Mouse (Mus musculus) layer of hippocampus, adult 2 months (tissue): ENCODE data around the gene Pou5f1. TPM values are rescaled to one million over a fixed set of nuclear protein-coding genes. Genes with fewer than 3 reads are reported as not detected.
"Not testable (repeated sequence)": the region's sequence is repeated elsewhere in the genome, so short reads cannot be mapped to it uniquely, and the experiment has no call there.

Experiments used
- DNase-seq, 2 experiments: peaks; one replicate each; pipeline ENCODE4 v3.0.0; 2022; ENCODE audit warnings: low spot score in 2 of 2
- H3K27ac ChIP-seq: fragments of 200-600 bp; 2 replicates; pipeline ENCODE4 v1.8.1; 2022
- H3K4me3 ChIP-seq: fragments of 200-600 bp; 2 replicates; pipeline ENCODE4 v1.8.1; 2022; ENCODE audit warnings: mild to moderate bottlenecking
- CTCF ChIP-seq: fragments of 200-600 bp; conservative IDR thresholded peaks from 2 replicates; pipeline ENCODE4 v1.8.1; 2022; ENCODE audit warnings: antibody characterized with exemption, mild to moderate bottlenecking, moderate library complexity
- total RNA-seq, 2 experiments: library from RNA; stranded (reverse); gene quantifications; 2 replicates each; pipeline ENCODE4 v1.2.3; 2021

The Pou5f1 gene
- total RNA-seq, 2 experiments from 2014 or later: 0.52 TPM; not detected in 1

DNA sequence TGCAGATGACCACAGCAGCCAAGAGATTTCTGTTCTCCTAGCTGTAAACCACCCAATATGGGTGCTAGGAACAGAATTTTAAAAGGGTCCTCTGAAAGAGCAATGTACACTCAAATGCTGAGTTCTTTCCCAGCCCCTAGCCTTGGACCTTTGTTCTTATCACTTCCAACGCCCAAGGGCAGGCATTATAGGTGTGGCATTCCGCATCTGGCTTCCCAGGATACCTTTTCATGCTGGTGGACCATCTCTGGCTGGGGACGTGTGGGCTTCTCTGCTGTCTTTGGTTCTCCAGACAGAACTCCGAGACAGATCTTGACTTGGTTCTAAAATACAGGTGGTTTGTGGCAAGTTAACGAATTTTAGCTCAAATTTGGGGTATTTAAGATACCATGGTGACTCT, 3.1 kb upstream of the Pou5f1 start:
- no peak for DNase-seq
- H3K27ac ChIP-seq: no peak overlapping the region
- H3K4me3 ChIP-seq: no peak overlapping the region
- no peak for TF ChIP-seq CTCF

DNA sequence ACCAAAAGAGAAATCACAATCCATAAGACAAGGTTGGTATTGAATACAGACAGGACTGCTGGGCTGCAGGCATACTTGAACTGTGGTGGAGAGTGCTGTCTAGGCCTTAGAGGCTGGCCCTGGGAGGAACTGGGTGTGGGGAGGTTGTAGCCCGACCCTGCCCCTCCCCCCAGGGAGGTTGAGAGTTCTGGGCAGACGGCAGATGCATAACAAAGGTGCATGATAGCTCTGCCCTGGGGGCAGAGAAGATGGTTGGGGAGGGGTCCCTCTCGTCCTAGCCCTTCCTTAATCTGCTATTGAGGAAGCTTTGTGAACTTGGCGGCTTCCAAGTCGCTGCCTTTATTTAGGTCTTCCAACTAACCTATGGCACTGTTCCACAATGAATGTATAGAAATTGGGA, 2.0 kb upstream of the Pou5f1 start:
- Histone ChIP-seq H3K4me3 (no peak overlapping the region), H3K27ac (no peak overlapping the region)
- no peak for TF ChIP-seq CTCF
- no peak for DNase-seq

DNA sequence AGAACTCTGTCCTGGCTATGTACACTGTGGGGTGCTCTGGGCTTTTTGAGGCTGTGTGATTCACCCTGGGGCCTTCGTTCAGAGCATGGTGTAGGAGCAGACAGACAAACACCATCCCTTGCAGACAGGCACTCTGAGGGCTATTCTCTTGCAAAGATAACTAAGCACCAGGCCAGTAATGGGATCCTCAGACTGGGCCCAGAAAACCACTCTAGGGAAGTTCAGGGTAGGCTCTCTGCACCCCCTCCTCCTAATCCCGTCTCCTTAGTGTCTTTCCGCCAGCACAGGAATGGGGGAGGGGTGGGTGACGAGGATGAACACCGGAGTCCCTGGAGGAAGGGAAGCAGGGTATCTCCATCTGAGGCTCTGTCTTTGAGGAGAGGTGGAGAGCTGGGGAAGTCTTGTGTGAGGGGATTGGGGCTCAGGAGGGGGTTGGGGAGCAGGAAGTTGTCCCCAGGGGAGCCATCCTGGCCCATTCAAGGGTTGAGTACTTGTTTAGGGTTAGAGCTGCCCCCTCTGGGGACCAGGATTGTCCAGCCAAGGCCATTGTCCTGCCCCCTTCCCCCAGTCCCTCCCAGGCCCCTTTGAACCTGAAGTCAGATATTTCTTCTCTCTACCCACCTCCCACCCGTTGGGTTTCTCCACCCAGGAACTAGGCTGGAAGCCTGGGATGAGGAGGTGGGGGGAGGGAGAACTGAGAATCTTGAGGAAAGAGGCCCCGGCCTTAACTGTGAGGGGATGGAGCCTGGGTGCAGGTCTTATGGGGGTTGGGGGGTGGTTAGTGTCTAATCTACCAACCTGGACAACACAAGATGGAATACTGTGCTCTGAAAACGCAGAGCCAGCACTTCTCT, 963 bp upstream of the Pou5f1 start:
- TF ChIP-seq CTCF: no peak
- no peak for DNase-seq
- no peak overlapping the region for H3K27ac ChIP-seq

DNA sequence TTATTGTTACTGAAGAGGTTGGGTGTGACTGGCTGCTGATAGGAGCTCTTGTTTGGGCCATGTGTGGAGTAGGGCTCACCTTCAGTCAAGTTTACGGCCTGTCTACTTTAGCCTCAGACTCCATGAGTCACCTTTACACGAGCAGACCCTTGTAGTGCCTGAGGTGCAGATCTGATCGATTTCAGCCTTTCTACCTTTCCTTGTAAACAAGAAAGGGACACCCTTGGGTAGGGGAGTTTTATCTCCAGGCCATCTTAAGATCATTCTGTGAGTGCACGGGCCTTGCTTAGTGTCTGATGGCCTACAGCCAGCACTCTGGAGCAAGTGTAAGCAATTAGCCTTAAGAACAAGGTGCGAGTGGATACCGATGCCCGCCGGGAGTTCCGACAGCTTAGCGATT, 1.1 kb downstream of the Pou5f1 start:
- H3K4me3 ChIP-seq: no peak overlapping the region
- no peak for TF ChIP-seq CTCF
- no peak for DNase-seq

More for the DNA sequence above, 963 bp upstream of the Pou5f1 start:
- no peak overlapping the region for H3K4me3 ChIP-seq

DNA sequence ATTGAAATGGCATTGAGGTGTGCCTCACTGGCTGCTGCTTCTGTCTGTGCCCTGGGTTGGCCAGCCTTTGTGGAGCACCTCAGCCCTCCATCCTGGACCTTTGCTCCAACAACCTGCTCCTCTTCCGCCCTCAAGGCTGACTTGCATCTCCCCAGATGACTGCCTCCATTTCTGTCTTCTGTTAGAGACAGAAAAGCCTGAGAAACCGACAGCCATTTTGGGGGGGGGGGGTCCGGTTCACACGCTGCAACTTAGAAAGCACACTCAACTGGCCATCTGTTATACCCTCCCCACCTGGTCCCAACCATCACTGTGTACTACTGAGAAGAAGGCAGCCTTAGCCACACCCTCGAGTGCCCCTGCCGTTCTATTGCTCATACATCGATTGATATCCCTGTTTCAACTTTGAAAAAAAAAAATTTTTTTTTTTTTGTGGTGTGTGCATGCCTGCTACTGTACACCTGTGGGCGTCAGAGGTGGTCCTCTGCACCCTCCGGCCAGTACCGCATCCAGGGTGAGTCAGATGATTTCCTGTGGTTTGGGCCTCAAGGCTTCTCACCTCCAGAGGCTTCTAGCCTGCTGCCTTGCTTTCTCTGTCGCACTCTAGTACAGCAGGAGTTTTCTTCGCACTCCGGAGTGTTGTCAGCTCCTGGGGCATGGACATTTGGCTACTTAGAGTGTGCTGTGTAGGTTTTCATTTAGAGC, 1.9 kb downstream of the Pou5f1 start:
- Histone ChIP-seq H3K27ac (no peak overlapping the region), H3K4me3 (no peak overlapping the region)
- no peak for DNase-seq
- TF ChIP-seq CTCF: no peak

More for the DNA sequence above, 1.1 kb downstream of the Pou5f1 start:
- no peak overlapping the region for H3K27ac ChIP-seq

DNA sequence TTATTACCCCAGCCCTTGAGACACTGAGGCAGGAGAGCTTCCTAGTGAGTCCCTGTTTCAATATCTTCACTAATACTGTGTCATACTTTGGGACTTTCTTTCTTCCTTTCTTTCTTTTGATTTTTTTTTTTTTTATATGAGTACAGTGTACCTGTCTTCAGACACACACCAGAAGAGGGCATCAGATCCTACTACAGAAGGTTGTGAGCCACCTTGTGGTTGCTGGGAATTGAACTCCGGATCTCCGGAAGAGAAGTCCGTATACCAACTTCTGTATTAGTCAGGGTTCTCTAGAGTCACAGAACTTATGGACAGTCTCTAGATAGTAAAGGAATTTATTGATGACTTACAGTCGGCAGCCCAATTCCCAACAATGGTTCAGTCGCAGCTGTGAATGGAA, 2.5 kb downstream of the Pou5f1 start:
- not testable (repeated sequence) for DNase-seq, H3K4me3 ChIP-seq, H3K27ac ChIP-seq
- peak; percentile 45 for TF ChIP-seq CTCF

DNA sequence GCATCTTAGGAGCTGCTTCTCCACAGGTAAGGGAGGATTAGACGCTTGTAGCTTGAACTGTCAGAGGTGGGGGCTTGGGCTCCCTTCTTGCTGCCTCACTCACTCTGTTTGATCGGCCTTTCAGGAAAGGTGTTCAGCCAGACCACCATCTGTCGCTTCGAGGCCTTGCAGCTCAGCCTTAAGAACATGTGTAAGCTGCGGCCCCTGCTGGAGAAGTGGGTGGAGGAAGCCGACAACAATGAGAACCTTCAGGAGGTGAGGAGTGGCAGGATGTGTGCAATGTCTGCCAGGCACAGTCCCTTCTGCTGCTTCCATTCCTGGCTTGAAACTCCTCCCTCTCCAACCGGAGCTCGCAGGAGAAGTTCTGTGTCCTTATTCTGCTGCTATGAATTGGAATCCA, 3.5 kb downstream of the Pou5f1 start:
- no peak for DNase-seq
- Histone ChIP-seq H3K27ac (no peak overlapping the region), H3K4me3 (no peak overlapping the region)
- peak; percentile 36; the same call in 1 of the 2 replicates for TF ChIP-seq CTCF

DNA sequence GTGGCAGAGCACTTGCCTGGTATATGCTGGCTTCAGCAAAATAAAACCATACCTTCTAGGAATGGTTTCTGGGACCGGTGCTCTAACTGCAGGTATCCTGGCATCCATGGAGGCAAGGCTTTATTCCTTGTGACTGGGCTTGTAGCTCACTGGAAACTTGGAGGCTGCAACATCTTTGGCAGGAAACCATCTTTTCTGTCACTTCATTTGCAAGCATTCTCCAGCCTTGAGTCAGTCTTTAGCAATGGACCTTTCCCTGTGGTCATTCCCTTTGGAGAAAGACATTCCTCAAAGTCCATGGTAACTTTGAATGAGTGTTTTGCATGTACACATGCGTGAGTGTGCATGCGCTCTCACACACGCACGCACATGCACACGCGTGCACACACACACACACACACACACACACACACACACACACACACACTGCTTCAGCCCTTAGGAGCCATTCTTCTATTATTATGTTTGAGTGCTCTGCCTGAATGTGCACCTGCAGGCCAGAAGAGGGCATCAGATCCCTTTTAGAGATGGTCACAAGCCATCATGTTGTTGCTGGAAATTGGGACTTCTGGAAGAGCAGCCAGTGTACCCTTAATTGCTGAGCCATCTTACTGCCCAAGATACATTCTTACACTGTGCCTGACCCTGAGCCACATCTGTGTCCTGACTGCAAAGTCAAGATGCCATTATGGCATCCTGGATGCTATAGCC, 7.3 kb downstream of the Pou5f1 start:
- Histone ChIP-seq H3K27ac (no peak overlapping the region), H3K4me3 (no peak overlapping the region)
- TF ChIP-seq CTCF: peak; percentile 71
- no peak for DNase-seq

DNA sequence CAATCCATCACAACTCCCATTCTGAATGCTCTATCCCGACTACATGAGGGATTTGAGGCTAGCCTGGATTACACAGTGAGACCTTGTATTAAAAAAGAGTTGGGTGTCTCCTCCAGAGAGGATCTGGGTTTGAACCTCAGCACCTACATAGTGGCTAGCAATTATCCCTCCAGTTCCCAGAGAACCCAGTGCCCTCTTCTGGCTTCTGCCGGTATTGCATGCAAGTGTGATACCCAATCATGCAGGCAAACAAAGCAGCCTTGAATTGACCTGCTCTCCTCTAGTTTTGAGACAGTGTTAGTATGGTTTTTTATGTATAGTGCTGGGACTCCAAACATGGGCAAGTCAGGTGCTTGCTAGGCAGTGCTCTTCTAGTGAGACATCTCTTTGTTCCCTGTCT, 8.1 kb downstream of the Pou5f1 start:
- H3K27ac ChIP-seq: no peak overlapping the region
- peak in 1 of 2 experiments; percentile 67 for DNase-seq
- peak; percentile 80 for TF ChIP-seq CTCF
- H3K4me3 ChIP-seq: no peak overlapping the region

DNA sequence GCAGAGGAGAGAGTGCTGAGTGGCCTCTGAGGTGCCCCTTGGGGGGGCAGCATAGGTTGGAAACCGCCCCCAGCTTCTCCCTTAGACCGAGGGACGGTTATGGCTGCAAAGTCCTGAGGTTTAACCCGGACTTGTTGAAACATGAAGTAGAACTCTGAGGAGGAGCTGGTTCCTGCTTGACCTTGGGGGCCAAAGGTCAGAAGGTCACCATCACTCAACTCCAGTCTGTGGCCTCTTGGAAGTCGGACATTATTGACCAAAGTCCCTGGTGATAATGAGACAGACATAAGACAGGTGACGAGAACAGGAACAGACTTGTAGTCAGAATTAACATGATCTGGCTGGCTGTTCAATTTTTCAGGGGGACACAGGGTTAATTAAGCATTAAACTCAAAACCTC, 8.9 kb downstream of the Pou5f1 start:
- TF ChIP-seq CTCF: no peak
- no peak for DNase-seq
- Histone ChIP-seq H3K4me3 (no peak overlapping the region), H3K27ac (no peak overlapping the region)

DNA sequence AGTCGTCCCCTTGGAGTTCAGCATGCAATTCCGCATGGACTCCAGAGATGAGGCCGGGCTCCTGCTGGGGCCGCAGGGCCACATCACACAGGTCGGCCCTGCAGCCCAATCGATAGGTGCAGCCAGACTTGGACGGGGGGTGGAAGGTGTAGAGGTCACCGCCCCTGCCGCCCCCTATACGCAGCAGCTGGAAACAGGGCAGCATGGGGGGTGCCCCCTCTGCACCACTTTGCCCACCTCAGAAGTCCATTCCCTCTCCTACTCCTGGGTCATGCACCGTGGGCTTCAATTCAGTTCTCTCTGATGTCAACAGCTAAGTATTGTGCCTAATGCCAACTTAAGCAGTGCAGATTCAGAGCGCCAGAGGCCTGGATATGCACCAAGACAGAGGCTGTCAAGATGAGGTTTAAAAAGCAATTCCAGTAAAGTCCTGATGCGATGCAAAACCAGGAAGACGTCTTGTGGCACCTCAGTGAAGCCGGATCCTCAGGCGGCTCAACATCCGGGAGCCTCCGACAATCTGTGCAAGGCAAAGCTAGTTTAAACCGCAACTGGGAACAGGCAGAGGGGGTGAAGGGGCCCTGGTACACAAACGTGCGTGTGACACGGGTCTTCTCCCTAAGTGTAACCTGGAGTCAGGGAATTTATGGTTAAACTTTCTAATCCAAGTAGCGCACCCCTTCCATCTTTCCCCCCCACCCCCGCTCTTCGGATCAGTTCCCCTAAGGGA, 10.3 kb downstream of the Pou5f1 start:
- no peak for TF ChIP-seq CTCF
- no peak for DNase-seq

More for the DNA sequence above, 10.3 kb downstream of the Pou5f1 start:
- Histone ChIP-seq H3K4me3 (peak overlapping the region; percentile 71), H3K27ac (no peak overlapping the region)
